Mouse (Mus musculus): Measurements from ENCODE around the gene Mapkap1. TPM values are rescaled to one million over a fixed set of nuclear protein-coding genes. Genes with fewer than 3 reads are reported as not detected.

Gene Mapkap1
- total RNA-seq, 1 experiment from 2014 or later: 57.3 TPM

DNA sequence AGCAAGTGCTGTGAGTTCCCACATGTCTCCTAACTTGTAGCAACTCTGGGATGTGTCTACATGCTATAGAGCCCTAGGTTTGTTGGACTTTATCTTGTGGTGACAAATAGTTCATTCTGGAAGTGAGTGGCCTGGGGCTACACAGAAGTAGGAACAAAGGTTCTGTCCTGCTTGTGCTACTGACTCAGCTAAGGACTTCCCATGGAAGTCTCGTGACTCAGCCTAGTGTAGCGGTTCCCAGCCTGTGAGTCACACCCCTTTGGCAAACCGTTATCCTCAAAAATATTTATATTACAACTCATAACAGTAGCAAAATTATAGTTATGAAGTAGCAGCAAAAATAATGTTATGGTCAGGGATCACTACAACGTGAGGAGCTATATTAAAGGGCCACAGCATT, 202.9 kb downstream of the Mapkap1 start:
- ATAC-seq (ENCODE audit: extremely low read depth, insufficient number of reproducible peaks, low FRiP score, poor library complexity, severe bottlenecking): no peak

DNA sequence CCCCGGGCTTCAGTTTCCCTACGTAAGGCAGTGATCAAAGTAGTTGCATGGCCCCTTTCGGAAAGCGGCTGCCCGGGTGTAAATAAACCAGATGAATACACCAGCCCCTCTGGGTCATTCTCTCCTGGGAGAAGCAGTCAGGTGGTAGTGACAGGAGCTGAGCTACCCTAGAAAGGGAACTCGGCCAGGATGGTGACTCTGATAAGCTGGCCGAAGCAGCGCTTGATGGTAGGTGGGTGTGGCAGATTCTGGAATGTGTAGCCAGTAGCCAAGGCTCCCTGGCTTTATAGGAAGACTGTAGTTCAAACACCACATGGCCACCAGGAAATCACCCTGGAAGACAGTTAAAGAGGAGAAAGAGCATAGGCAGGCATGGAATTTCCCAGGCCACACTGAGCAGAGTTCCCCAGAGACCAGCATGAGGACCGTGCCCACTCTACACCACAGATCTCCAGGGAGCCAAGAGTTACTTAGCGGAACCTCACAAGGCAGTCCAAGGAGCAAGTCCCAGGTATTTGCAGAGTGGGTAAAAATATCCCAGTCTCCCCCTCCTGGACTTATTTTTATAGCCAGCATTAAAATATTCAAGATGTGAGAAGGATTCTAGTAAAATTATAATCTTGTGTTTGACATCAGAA, 214.3 kb downstream of the Mapkap1 start:
- ATAC-seq (ENCODE audit: extremely low read depth, insufficient number of reproducible peaks, low FRiP score, poor library complexity, severe bottlenecking): no peak

DNA sequence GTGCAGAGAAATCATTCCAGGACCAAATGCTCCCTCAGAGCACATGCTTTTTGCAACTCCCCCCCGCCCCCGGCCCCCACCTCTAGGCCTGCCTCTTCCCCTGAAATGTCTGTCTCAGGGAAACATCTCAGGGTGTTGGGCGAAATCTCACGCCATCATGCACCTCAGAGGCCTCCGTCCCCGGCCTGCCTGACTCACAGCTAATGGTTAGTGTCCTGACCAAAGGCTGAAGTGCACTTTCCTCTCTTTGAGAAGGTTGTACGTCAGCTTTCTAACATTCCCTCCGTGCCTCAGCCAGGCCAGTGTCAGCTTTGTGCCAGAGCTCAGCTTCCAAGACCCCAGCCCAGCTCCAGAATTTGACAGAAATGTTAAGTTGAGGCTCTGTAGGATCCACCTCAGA, 214.9 kb downstream of the Mapkap1 start:
- ATAC-seq (ENCODE audit: extremely low read depth, insufficient number of reproducible peaks, low FRiP score, poor library complexity, severe bottlenecking): no peak

DNA sequence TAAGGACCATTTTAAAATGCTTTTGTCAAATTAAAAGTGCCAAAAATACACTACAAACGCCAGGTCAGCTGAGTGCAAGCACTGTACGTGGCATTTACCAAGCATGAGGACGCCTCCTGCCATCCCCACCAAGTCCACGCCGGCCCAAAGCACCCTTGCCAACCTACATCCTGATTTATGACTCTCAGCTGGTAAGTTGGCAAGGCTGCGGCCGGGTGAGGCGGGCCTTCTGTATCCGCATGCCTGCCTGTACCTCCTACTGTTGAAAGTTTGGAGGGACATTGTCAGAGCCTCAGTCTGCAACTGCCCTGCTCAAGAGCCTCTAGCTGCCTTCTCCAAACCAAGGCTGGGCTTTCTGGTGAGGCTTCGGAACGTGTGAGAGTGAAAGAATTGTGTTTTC, 215.9 kb downstream of the Mapkap1 start:
- ATAC-seq (ENCODE audit: extremely low read depth, insufficient number of reproducible peaks, low FRiP score, poor library complexity, severe bottlenecking): no peak

DNA sequence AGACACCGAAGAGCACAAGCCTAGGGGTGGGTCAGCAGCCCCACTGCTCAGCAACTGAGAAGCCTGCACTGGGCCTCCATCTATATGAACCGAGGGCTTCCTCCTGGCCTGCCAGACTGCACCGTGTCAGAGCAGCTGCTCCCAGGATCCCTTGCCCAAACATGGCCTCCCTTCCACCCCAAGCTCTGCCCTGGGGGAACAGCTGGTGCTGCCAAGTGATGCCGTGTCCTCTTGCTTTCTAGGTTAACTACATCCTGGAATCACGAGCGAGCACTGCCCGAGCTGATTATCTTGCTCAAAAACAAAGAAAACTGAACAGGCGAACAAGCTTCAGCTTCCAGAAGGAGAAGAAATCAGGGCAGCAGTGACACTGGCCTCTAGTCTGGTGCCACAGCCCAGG, 216.6 kb downstream of the Mapkap1 start:
- ATAC-seq (ENCODE audit: extremely low read depth, insufficient number of reproducible peaks, low FRiP score, poor library complexity, severe bottlenecking): no peak

DNA sequence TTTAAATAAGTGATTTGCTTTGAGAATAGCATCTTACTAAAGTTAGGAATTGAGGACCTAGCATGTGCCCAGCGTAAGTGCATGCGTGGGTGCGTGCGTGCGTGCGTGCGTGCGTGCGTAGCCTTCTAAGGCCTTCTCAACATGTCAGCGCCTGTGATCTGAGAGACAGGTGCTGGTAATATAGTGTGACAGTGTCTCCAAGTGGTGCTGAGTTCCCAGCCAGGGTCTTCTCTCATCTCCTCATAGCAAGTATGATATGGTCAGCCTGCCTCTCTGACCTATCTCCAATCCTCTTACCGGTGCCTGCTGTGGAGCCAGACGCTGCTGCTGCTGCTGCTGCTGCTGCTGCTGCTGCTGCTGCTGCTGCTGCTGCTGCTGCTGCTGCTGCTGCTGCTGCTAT, 217.5 kb downstream of the Mapkap1 start:
- no peak for ATAC-seq (ENCODE audit: extremely low read depth, insufficient number of reproducible peaks, low FRiP score, poor library complexity, severe bottlenecking)

DNA sequence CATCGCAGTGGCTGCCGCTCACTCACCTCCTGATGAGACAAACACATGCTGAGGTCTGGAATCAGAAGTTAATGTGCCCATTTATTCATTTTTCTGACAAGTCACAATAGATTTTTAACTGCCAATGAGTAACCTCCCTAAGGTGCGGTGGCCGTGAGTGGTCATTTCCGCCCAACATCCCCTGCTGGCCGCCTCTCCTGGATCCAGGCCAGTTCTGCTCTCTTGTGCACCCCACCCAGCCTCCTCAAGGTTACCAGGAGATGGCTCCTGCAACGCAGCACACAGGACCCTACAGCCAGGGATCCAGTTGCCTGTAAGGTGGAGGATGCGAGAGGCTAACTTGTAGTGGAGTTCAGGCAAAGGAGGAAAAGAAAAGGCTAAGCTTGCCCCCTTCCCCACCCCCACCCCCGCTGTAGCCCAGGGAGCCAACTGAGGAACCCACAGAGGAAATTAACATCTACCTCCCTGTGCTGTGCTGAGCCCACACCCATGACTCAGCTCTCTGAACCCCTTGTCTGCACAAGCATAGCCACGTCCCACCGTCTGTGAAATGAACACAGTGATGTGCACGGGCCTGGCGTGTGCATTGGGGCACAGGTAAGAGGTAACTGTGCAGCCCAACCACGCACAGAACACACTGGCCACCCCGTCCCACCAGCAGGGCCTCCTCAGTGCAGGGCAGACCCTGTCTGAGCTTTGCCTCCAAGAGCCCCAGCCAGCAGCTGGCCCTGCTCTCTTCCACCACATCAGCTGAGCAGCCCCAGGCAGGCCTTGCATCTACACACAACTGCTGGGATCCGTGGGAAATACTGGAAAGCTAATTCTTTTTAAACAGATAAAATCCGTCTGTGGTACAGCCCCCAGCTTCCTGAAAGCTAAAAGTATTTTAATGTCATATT, 221.0 kb downstream of the Mapkap1 start:
- ATAC-seq (ENCODE audit: extremely low read depth, insufficient number of reproducible peaks, low FRiP score, poor library complexity, severe bottlenecking): no peak

- ATAC-seq (ENCODE audit: extremely low read depth, insufficient number of reproducible peaks, low FRiP score, poor library complexity, severe bottlenecking): no peak
Observed at GRCm38 (mm10) chr2:34628903-34629540, 222.5 kb downstream of the Mapkap1 start.

DNA sequence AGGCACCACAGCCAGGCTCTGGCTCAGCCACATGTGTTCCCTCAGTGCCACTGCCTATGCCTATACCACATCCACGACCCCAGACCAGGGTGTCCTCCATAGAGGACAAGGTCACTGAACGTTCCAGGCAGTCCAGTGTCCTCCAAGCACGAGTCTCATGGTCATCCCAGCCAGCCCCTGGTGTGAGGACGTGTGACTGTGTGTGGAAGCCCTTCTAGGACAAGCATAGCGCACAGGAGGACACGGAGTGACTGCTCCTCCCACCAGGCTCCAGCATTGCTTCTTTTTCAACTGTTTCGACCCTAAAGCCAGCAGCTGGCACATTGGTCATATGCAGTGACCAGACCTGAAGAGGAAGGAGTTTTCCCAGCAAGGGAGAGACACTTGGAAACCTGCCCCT, 223.2 kb downstream of the Mapkap1 start:
- no peak for ATAC-seq (ENCODE audit: extremely low read depth, insufficient number of reproducible peaks, low FRiP score, poor library complexity, severe bottlenecking)

- ATAC-seq (ENCODE audit: extremely low read depth, insufficient number of reproducible peaks, low FRiP score, poor library complexity, severe bottlenecking): no peak
Observed at GRCm38 (mm10) chr2:34630445-34630844, 223.9 kb downstream of the Mapkap1 start.

DNA sequence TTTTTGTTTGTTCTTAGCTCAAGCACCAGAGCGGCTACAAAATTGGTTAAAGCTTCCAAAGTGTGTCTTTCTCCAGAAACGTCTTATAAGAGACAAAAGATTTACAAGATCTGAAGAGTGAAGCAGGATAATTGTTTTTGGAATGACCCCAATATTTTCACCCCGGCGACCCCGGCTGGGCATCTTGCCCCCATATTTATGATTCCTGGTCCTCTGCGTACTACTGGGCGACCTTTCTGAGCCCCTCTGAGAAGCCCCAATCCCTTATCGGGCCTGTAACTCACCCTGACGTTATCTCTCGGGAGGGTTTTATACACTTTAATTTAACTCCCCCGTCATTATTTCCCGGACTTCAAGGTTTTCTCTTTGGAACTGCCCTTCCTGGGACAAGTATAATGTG, 225.5 kb downstream of the Mapkap1 start:
- no peak for ATAC-seq (ENCODE audit: extremely low read depth, insufficient number of reproducible peaks, low FRiP score, poor library complexity, severe bottlenecking)

GRCm38 (mm10) chr2:34635249-34636165, 228.9 kb downstream of the Mapkap1 start:
- no peak for ATAC-seq (ENCODE audit: extremely low read depth, insufficient number of reproducible peaks, low FRiP score, poor library complexity, severe bottlenecking)

DNA sequence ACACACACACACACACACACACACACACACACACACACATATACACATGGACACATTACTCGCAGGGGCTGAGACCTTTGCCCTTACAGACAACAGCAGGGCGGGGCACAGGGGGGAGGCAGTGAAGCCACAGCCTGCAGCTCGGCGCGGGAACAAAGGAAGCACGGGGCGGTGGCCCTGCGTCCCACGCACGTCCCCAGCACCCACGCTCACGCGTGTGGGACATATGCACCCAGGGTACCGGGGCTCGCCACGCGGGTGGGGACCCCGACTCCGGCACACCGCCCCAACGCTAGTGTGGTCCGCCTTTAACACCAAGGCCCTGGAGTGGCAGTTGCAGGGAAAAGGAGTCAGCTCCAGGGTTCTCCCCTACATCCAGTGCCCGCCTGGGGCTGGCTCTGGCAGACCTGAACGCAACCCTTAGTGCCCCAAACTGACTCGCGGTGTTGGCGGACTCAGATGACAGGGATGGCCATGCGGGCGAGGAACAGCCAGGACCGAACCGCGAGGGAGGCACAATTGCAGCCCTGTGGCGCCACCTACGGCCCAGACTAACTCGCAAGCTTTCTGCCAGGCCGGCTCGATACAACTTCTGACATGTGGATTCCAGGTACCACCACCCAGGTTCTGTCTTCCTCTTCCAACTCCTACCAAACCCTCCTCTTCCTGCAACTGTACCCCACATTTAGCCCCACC, 232.5 kb downstream of the Mapkap1 start:
- peak; percentile 28; the same call in 1 of the 2 replicates for ATAC-seq (ENCODE audit: extremely low read depth, insufficient number of reproducible peaks, low FRiP score, poor library complexity, severe bottlenecking)

DNA sequence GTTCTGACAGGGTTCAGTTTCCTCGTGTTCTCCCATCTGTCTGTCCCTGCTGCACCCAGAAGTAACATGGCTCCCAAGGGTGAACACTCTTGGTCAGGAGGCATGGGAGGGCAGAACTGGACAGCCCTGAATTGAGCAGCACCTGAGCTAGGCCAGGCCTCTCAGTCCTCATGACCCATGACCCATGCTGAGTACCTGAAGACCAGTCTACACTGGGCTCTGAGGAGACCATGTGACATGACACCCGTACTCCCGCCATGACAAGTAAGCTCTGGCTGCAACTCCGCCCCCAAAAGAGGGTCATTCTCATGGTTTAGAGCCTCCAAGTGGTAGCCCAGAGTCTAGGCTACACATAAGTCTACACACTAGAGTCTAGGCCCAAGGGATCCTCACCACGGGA, 233.2 kb downstream of the Mapkap1 start:
- no peak for ATAC-seq (ENCODE audit: extremely low read depth, insufficient number of reproducible peaks, low FRiP score, poor library complexity, severe bottlenecking)

DNA sequence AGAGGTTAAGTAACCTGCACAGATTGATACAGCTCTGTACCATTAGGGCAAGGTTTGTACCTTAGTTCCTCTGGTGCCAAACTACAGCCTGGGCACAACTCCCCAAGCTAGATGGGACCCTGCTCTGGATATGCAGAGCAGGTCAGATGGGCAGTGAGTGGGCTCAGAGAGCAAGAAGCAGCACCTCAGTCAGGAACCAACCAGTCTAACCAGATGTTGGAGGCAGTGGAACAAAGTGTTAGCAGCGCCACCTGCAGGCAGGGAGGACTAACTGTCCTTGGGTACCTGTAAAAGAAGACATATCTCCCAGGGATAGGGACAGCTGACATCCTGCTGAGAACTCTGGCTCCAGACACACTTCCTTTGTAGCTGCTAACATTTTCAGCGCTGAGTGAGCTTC, 235.8 kb downstream of the Mapkap1 start:
- peak; percentile 39; the same call in 1 of the 2 replicates for ATAC-seq (ENCODE audit: extremely low read depth, insufficient number of reproducible peaks, low FRiP score, poor library complexity, severe bottlenecking)

- no peak for ATAC-seq (ENCODE audit: extremely low read depth, insufficient number of reproducible peaks, low FRiP score, poor library complexity, severe bottlenecking)
Observed at GRCm38 (mm10) chr2:34644571-34645526, 238.3 kb downstream of the Mapkap1 start.

- ATAC-seq (ENCODE audit: extremely low read depth, insufficient number of reproducible peaks, low FRiP score, poor library complexity, severe bottlenecking): peak; percentile 65
Observed at GRCm38 (mm10) chr2:34645851-34646540, 239.4 kb downstream of the Mapkap1 start.
